Mouse (Mus musculus): ENCODE data around the gene Ybx1.

Ybx1 gene

GRCm38 (mm10) chr4:119239181-119239682 lies 55.2 kb downstream of the Ybx1 start:
- DNase-seq (ENCODE audit: inconsistent age in 2 of 2, low spot score in 1 of 2), result peak in 1 of 2 experiments; percentile 81

GRCm38 (mm10) chr4:119238661-119239060 lies 55.7 kb downstream of the Ybx1 start:
- no peak for DNase-seq (ENCODE audit: inconsistent age in 2 of 2, low spot score in 1 of 2)

DNA sequence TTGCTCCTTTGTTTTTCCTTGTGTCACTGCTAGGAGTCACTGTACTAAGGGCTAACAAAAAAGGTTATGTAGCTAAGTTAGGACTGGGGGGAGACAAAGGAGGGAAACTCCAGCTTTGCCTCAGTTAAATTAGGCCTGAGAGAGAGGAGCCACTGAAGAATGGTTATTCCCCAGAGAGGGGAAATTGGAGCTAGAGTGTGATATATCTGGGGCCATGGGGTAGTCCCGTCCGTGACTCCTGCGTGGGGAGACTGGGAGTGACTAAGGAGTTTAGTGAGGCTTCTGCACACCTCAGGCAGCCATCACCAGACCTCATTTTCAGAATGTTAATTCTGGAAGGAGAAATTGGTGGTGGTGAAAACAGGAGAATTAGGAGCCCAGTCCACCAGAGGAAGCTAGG lies 60.1 kb downstream of the Ybx1 start:
- no peak for DNase-seq (ENCODE audit: inconsistent age in 2 of 2, low spot score in 1 of 2)

DNA sequence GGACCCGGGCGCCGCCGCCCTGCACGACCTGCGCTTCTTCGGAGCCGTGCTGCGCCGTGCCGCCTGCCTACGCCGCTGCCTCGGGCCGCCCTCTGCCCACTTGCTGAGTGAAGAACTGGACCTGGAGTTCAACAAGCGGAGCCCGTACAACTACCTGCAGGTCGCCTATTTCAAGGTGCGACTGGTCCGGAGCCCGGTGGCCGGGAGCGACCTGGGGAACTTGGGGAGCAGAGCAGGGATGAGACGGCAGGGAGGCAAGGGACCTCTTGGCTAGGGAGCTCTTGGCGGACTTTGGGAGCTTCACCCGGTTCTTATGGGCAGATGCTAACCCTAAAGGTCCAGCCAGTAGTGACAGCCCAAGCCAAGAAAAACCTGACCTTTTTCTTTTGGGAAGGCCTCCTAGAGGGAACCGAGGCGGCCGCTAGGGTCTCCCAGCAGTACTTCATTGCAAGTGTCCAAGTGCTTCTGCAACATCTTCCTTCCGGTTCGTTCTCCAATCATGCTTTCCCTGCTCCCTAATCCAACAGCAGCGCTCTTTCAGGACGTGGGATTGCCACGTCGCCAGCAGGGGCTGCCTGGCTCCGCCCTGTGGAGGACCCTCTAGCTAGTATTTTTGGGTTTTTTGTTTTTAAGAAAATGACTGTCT lies 61.0 kb downstream of the Ybx1 start:
- peak; percentile 61 to 89 for DNase-seq (ENCODE audit: inconsistent age in 2 of 2, low spot score in 1 of 2)

- peak; percentile 99 to 100 for DNase-seq (ENCODE audit: inconsistent age in 2 of 2, low spot score in 1 of 2)
Measured at GRCm38 (mm10) chr4:119232410-119233255, 61.8 kb downstream of the Ybx1 start, which contains the start of the genes AU022252 and P3h1. AU022252 (minus strand) TSS chr4:119232712. P3h1 (plus strand) TSS chr4:119232915.
